ENCODE assay signal across 14 mouse cellular contexts in the genomic region with DNA sequence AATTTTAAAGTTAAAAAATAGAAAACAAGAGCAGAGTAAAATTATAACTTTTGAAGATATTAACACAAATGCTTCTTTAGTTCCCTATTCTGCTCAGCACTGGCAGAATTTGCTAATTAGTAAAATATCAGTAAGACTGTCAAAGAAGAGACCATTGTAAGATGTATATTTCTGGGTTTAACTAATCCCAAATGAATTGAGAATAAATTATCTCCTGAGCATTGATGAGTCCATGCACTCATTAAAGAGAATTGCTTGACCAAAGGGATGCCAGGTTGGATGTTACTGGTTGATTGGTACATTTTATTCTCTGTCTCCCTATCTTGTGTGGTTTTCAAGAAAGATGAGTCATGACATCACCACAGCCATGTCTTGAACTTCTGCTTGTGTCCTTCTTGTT.
DNase-seq lines count a peak whose midpoint lies in the region.
"Had no signal": no experiment of that assay in that cellular context is flagged by ENCODE, and none has a peak within 500 bp of the region (broad histone marks: within the 10 kb centered on the region; RNA-seq: fewer than 3 reads in every experiment).

A gene (plus strand): TSS at position 301 of the 400 bp plus-strand sequence.

- DNase-seq in MEL-GATA-1-ER (ENCODE audit: extremely low read depth, low read depth) = peak; percentile 3
- DNase-seq in urinary bladder, postnatal 10 days (ENCODE audit: low spot score) = no peak
- DNase-seq: adrenal gland, adult 2 months; adrenal gland, adult 8-10 months; adrenal gland, postnatal 10 days; adrenal gland, postnatal 14 days; adrenal gland, postnatal 25 days; adrenal gland, postnatal 36 days; B cell, adult 2 months; cerebellum, adult 11 months; cerebellum, adult 11-12 months; cerebellum, adult 18-20 months; cerebellum, adult 2 months; cerebellum, adult 8-10 months had no signal
